8 mouse cellular contexts compared by ENCODE assay signal in the genomic region with DNA sequence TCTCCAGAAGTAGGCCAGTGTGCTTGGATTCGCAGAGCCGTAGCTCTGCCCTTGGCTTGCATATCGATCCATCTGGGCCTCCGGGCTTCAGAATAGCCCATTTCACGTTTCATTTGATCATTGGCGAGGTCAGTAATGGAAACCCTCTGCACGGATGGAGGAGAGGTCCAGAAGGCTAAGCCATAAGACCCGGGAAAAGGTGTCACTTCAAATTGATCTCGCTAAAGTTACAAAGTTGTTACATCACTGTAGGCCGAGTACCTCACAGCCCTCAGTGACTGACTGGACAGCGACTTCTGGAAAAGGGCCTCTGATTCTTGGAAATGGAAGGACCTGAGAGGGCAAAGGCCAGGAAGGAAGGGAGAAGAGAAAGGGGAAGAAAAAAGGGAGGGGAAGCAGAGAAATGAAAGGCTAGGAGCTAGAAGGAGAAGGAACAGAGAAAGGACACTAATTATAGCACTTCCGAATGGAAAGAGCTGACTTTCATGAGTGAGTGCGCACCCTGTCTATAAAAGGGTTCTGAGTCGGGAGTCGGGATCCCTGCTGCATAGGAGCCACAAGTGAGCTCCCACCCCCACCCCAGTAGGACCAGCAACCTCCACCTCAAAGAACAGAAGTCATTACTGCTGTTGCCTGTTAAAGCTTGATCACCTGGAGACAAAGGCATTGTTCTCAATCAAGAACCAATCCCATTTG. TPM values are rescaled to one million over a fixed set of nuclear protein-coding genes. Genes with fewer than 3 reads are reported as not detected.
DNase-seq lines count a peak whose midpoint lies in the region; ATAC-seq and TF ChIP-seq lines count a peak whose summit lies in the region.

No protein-coding gene starts in this region.

- H3K36me3 ChIP-seq in kidney, embryonic 14.5 days (ENCODE audit: control insufficient read depth, insufficient read depth, low read length), result no peaks in the 10 kb centered on the region
- H3K36me3 ChIP-seq in hindbrain, embryonic 15.5 days, result no peaks in the 10 kb centered on the region
- H3K36me3 ChIP-seq in midbrain, embryonic 15.5 days (replicated peaks), result no peaks in the 10 kb centered on the region

- H3K27ac ChIP-seq in kidney, embryonic 14.5 days (ENCODE audit: low read depth, low read length), result no peak overlapping the region
- H3K27ac ChIP-seq in cortical plate, adult 2 months (ENCODE audit: insufficient read depth, low read length), result no peak overlapping the region
- H3K27ac ChIP-seq in hindbrain, embryonic 15.5 days (replicated peaks), result peak overlapping the region; percentile 90
- peak overlapping the region; percentile 86 for H3K27ac ChIP-seq in midbrain, embryonic 15.5 days

- TF ChIP-seq CTCF in cortical plate, adult 2 months (IDR thresholded peaks at IDR 0.05; ENCODE audit: extremely low read depth, insufficient read depth, low read length), result no peak

- no peak for TF ChIP-seq POLR2A in cortical plate, adult 2 months (IDR thresholded peaks at IDR 0.05; ENCODE audit: extremely low read depth, insufficient read depth, low read length)

- no peak overlapping the region for H3K9ac ChIP-seq in kidney, embryonic 14.5 days (ENCODE audit: low read depth, low read length)
- peak overlapping the region; percentile 91 for H3K9ac ChIP-seq in hindbrain, embryonic 15.5 days
- H3K9ac ChIP-seq in midbrain, embryonic 15.5 days, result no peak overlapping the region; the same call in 1 of the 2 replicates

- peaks cover 20% of the 10 kb centered on the region for H3K4me1 ChIP-seq in kidney, embryonic 14.5 days (ENCODE audit: control insufficient read depth, insufficient read depth, low read length)
- peaks cover 1% of the 10 kb centered on the region; the same call in 1 of the 2 replicates for H3K4me1 ChIP-seq in cortical plate, adult 2 months (ENCODE audit: control insufficient read depth, insufficient read depth, low read length)
- H3K4me1 ChIP-seq in hindbrain, embryonic 15.5 days (replicated peaks), result peaks cover 29% of the 10 kb centered on the region
- peaks cover 16% of the 10 kb centered on the region for H3K4me1 ChIP-seq in midbrain, embryonic 15.5 days

- H3K4me2 ChIP-seq in kidney, embryonic 14.5 days (replicated peaks; ENCODE audit: low read depth, low read length), result peak overlapping the region; percentile 82
- peak overlapping the region; percentile 72 for H3K4me2 ChIP-seq in hindbrain, embryonic 15.5 days
- H3K4me2 ChIP-seq in midbrain, embryonic 15.5 days, result peak overlapping the region; percentile 71

- no peak for ATAC-seq in kidney, embryonic 14.5 days (ENCODE audit: low FRiP score, low TSS enrichment)
- no peak for ATAC-seq in hindbrain, embryonic 15.5 days (ENCODE audit: low FRiP score, low read depth)
- no peak; the same call in 1 of the 2 replicates for ATAC-seq in midbrain, embryonic 15.5 days (replicated peaks)

- H3K27me3 ChIP-seq in kidney, embryonic 14.5 days (ENCODE audit: control insufficient read depth, insufficient read depth, low read length), result peaks cover 4% of the 10 kb centered on the region; the same call in 1 of the 2 replicates
- no peaks in the 10 kb centered on the region for H3K27me3 ChIP-seq in hindbrain, embryonic 15.5 days
- H3K27me3 ChIP-seq in midbrain, embryonic 15.5 days (replicated peaks), result peaks cover 3% of the 10 kb centered on the region; the same call in 1 of the 2 replicates

- no peak for DNase-seq in kidney, adult 11 months
- no peak for DNase-seq in adrenal gland, postnatal 25 days
- no peak for DNase-seq in natural killer cell, adult 2 months (ENCODE audit: low spot score in 2 of 2)
- DNase-seq in cerebellum, adult 8-10 months, result no peak

- H3K4me3 ChIP-seq in kidney, embryonic 14.5 days (ENCODE audit: low read length), result peak overlapping the region; percentile 85
- peak overlapping the region; percentile 86 for H3K4me3 ChIP-seq in cortical plate, adult 2 months (ENCODE audit: insufficient read depth, low read length)
- H3K4me3 ChIP-seq in hindbrain, embryonic 15.5 days, result peak overlapping the region; percentile 61
- H3K4me3 ChIP-seq in midbrain, embryonic 15.5 days, result peak overlapping the region; percentile 86

- no peaks in the 10 kb centered on the region for H3K9me3 ChIP-seq in kidney, embryonic 14.5 days (ENCODE audit: control insufficient read depth, low read length)
- no peaks in the 10 kb centered on the region for H3K9me3 ChIP-seq in hindbrain, embryonic 15.5 days
- H3K9me3 ChIP-seq in midbrain, embryonic 15.5 days, result no peaks in the 10 kb centered on the region

- 16% methylated on average over 15 of the region's 15 CpGs for WGBS in kidney, embryonic 14.5 days
- WGBS in hindbrain, embryonic 15.5 days, result 19% methylated on average over 15 of the region's 15 CpGs
- WGBS in midbrain, embryonic 15.5 days, result 21% methylated on average over 15 of the region's 15 CpGs

RNA-seq across cellular contexts. Expression of gene Ubash3b, which starts 3.5 kb away (rescaled TPM):
- polyA plus RNA-seq in kidney, embryonic 14.5 days (2014; fragmentation: Nextera tagmentation; extraction: Ambion mirVana), result 9.3 TPM in 2 replicates
- 11.6 and 12.1 TPM in 2 replicates for polyA plus RNA-seq in cortical plate, adult 2 months (2012; rRNA removed)
- 24.6 and 27.3 TPM in 2 replicates for polyA plus RNA-seq in hindbrain, embryonic 15.5 days (2015; fragmentation: Nextera tagmentation; extraction: Ambion mirVana)
- polyA plus RNA-seq in midbrain, embryonic 15.5 days (2015; fragmentation: Nextera tagmentation; extraction: Ambion mirVana), result 23.9 and 25.9 TPM in 2 replicates
- 1.2 and 2.1 TPM in 2 replicates for total RNA-seq in adrenal gland, postnatal 25 days (2021)

Comparison
In these comparisons a context has a peak if more than half of its experiments do, and no peak if none do; other contexts are left out.
1. H3K27ac ChIP-seq: peak in hindbrain, embryonic 15.5 days (single experiment) and midbrain, embryonic 15.5 days (single experiment); none in kidney, embryonic 14.5 days (single experiment) and cortical plate, adult 2 months (single experiment).
2. Peak in every context shown above with its lines, with median percentiles within 50 percentile points of each other: H3K4me2 ChIP-seq and H3K4me3 ChIP-seq.